Mouse (Mus musculus) brain, embryonic 14.5 days (tissue): ENCODE data around the gene Tmppe.

Source experiments
- CTCF ChIP-seq: fragments of 200-500 bp; IDR thresholded peaks from 2 replicates; pipeline ENCODE4 v1.5.1; 2012; ENCODE audit warnings: inconsistent platforms, mild to moderate bottlenecking, moderate library complexity, borderline replicate concordance; ENCODE audit not compliant: insufficient read depth, insufficient read length; ENCODE audit errors: extremely low read depth
- POLR2A ChIP-seq: fragments of 200-500 bp; IDR thresholded peaks from 2 replicates; pipeline ENCODE4 v1.6.1; 2012; ENCODE audit warnings: mild to moderate bottlenecking, inconsistent platforms, borderline replicate concordance; ENCODE audit not compliant: poor library complexity, insufficient read depth, insufficient read length, severe bottlenecking; ENCODE audit errors: extremely low read depth

DNA sequence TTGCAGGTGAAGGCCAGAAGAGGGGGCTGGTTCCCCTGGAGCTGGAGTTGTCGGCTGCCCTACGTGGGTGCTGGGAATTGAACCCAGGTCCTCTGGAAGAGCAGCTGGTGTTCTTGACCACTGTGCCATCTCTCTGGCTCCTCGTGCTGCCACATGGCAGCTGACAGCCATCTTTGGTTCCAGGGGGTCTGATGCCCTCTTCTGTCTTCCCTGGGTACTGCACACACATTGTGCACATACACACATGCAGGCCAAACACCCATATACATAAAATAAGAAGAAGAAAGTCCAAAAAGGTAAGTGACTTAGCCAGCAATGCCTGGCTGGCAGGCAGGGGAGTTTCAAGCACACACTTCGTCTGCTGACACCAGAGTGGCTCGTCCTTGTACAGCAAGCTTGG, 24.7 kb downstream of the Tmppe start:
- no peak for TF ChIP-seq CTCF
- TF ChIP-seq POLR2A = no peak
